Mouse (Mus musculus) heart, embryonic 10.5 days (tissue): ENCODE measurements around the gene Mgrn1. TPM values are rescaled to one million over a fixed set of nuclear protein-coding genes. Genes with fewer than 3 reads are reported as not detected.

Experiments
- DNase-seq: peaks from one replicate; pipeline ENCODE4 v3.0.0-alpha.2; 2017; ENCODE audit warnings: low spot score
- H3K27ac ChIP-seq: fragments of 300-500 bp; sonication (generic); 2 replicates; pipeline ENCODE4 v1.5.1; 2016; ENCODE audit warnings: mild to moderate bottlenecking
- H3K27me3 ChIP-seq: fragments of 300-500 bp; sonication (generic); 2 replicates; pipeline ENCODE4 v1.6.1; 2016; ENCODE audit warnings: mild to moderate bottlenecking; ENCODE audit not compliant: poor library complexity, insufficient read depth, severe bottlenecking
- H3K36me3 ChIP-seq: fragments of 300-500 bp; sonication (generic); 2 replicates; pipeline ENCODE4 v1.6.1; 2016; ENCODE audit warnings: mild to moderate bottlenecking, moderate library complexity
- H3K4me1 ChIP-seq: fragments of 300-500 bp; sonication (generic); 2 replicates; pipeline ENCODE4 v1.6.1; 2016; ENCODE audit warnings: mild to moderate bottlenecking
- H3K4me3 ChIP-seq: fragments of 300-500 bp; sonication (generic); 2 replicates; pipeline ENCODE4 v1.5.1; 2016; ENCODE audit warnings: mild to moderate bottlenecking, moderate library complexity
- H3K9me3 ChIP-seq: fragments of 300-500 bp; sonication (generic); 2 replicates; pipeline ENCODE4 v1.6.1; 2016; ENCODE audit warnings: mild to moderate bottlenecking, moderate library complexity
- WGBS: fragments of 180-500 bp; shearing (Covaris S2); methylation state at CpG from one replicate; pipeline ENCODE4 v1.1.7; 2016; 5-methylcytosine and 5-hydroxymethylcytosine counted together
- polyA plus RNA-seq: library from polyadenylated mRNA; unstranded; fragments of >200 nt; fragmentation: Nextera tagmentation; extraction: Ambion mirVana; gene quantifications from 2 replicates; pipeline ENCODE4 v1.2.1, GENCODE M21; 2016

Mgrn1 gene
- polyA plus RNA-seq, 1 experiment from 2014 or later = 96.2 TPM

DNA sequence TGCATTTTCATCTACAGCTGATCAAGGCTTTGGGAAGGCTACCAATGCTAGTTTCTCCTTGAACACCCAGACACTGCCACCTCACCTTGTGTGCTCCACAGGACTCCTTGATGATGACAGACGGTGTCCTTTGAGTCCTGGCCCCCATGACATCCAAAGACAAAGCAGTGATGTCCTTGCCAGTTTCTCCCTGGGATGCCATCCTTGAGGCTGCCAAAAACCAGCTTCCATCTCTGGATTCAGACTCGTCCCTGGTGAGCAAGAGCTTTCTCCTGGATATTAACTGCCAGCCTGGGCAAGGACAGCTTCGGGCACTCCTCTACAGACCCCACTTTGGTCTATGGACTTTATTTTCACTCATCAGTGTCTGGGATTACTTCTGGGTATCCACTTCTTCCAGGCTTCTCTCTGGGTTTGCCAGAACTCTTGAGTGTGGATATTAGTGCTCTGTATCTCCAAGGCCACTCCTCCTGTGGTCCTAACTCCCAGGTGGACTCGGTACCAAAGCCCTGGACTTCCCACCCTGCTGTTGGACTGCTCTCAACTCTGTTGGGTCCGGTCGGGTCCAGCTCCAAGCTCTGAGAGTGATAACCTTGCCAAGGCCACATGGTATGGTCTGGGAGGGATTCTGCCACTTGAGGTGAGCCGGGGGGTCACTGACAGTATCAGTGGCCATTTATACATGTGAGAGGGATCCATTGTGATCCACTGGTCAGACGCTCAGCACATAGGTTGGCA lies 79.5 kb downstream of the Mgrn1 start:
- Histone ChIP-seq H3K36me3 (no peaks in the 10 kb centered on the region; the same call in 1 of the 2 replicates), H3K9me3 (no peaks in the 10 kb centered on the region), H3K27me3 (no peaks in the 10 kb centered on the region), H3K4me1 (peaks cover 23% of the 10 kb centered on the region), H3K4me3 (0 out of 2 replicates have a peak overlapping the region, but pooled peaks have one; percentile 96), H3K27ac (no peak overlapping the region)
- DNase-seq = no peak
- 88% methylated on average over 8 of the region's 8 CpGs for WGBS

- Histone ChIP-seq H3K27me3 (no peaks in the 10 kb centered on the region), H3K27ac (no peak overlapping the region), H3K9me3 (no peaks in the 10 kb centered on the region), H3K36me3 (no peaks in the 10 kb centered on the region; the same call in 1 of the 2 replicates), H3K4me3 (no peak overlapping the region), H3K4me1 (peaks cover 8% of the 10 kb centered on the region; the same call in 1 of the 2 replicates)
- no peak for DNase-seq
- 75% methylated on average over 3 of the region's 3 CpGs for WGBS
Measured at GRCm38 (mm10) chr16:4968426-4968825, 82.4 kb downstream of the Mgrn1 start.

- no peak for DNase-seq
- H3K9me3 ChIP-seq = no peaks in the 10 kb centered on the region
- no peak overlapping the region for H3K27ac ChIP-seq
- peaks cover 4% of the 10 kb centered on the region; the same call in 1 of the 2 replicates for H3K4me1 ChIP-seq
- no peaks in the 10 kb centered on the region for H3K27me3 ChIP-seq
- no peak overlapping the region for H3K4me3 ChIP-seq
- 78% methylated on average over 5 of the region's 5 CpGs for WGBS
- H3K36me3 ChIP-seq = no peaks in the 10 kb centered on the region; the same call in 1 of the 2 replicates
Measured at GRCm38 (mm10) chr16:4969055-4969843, 83.2 kb downstream of the Mgrn1 start.

- H3K4me1 ChIP-seq = no peaks in the 10 kb centered on the region
- H3K27ac ChIP-seq = no peak overlapping the region
- no peaks in the 10 kb centered on the region; the same call in 1 of the 2 replicates for H3K36me3 ChIP-seq
- H3K4me3 ChIP-seq = no peak overlapping the region
- H3K27me3 ChIP-seq = no peaks in the 10 kb centered on the region
- H3K9me3 ChIP-seq = no peaks in the 10 kb centered on the region
- WGBS = 54% methylated on average over 4 of the region's 4 CpGs
- no peak for DNase-seq
Measured at GRCm38 (mm10) chr16:4971626-4972025, 85.6 kb downstream of the Mgrn1 start.

DNA sequence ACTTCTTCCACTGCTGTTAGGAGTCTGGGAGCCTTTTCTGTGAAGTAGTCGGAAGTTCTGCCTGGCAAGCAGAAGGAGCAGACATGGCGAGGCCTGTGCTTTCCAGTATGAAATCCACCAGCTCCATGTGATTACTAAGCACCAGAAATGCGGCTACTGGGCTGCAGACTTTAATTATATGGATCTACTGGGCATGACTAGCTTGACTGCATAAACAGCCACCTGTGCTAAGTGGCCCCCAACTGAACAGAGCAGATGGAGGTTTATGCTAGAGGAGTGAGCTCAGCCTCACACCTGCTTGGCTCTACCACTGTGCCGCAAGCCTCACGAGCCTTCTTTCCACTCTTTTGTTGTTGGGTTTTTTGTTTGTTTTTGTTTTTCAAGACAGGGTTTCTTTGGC lies 88.5 kb downstream of the Mgrn1 start:
- Histone ChIP-seq H3K9me3 (no peaks in the 10 kb centered on the region), H3K4me3 (no peak overlapping the region), H3K27me3 (no peaks in the 10 kb centered on the region), H3K36me3 (no peaks in the 10 kb centered on the region), H3K4me1 (peaks cover 13% of the 10 kb centered on the region), H3K27ac (no peak overlapping the region)
- no peak for DNase-seq
- 81% methylated on average over 5 of the region's 5 CpGs for WGBS

- no peak for DNase-seq
- no peak overlapping the region for H3K27ac ChIP-seq
- no peaks in the 10 kb centered on the region for H3K36me3 ChIP-seq
- peaks cover 13% of the 10 kb centered on the region for H3K4me1 ChIP-seq
- H3K9me3 ChIP-seq = no peaks in the 10 kb centered on the region
- 70% methylated on average over 2 of the region's 2 CpGs for WGBS
- no peak overlapping the region for H3K4me3 ChIP-seq
- no peaks in the 10 kb centered on the region for H3K27me3 ChIP-seq
Measured at GRCm38 (mm10) chr16:4976180-4976579, 90.1 kb downstream of the Mgrn1 start.

DNA sequence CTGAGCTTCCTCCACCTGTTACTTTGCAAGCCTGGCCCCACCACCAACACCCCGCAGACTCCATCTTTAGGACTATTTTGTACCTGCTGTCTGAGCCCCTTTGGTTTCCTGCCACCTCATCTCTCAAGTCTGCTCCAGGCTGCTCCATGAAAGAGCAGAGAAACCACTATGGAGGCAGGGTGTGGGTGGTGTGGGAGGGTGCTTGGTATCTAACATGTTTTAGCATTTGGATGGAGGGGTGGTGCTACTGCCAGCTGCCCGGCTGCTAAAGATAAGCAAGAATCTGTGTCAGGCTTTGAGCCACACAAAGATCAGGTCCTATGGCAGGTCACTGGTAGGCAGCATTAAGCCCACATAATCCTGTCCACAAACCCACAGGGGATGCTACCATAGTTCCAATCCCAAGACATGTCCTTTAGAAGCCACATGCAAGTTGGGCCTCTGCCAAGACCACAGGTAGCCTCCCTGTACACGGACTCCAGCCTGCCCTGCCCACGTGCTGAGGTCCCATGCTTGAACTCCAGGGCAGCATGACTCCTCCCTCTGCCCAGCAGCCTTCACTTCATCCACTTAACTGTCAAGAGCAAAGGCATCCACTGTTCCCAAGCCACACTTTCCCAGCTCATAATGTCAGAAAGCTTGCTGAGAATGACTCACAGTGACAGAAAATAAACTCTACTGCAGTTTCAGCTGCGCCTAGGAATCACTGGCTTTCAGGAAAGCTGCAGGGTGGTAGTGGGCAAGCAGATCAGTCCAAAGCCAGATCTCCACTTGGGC lies 92.4 kb downstream of the Mgrn1 start:
- H3K4me3 ChIP-seq = no peak overlapping the region
- 47% methylated on average over 5 of the region's 5 CpGs for WGBS
- peak overlapping the region; percentile 23 for H3K27ac ChIP-seq
- H3K4me1 ChIP-seq = peaks cover 13% of the 10 kb centered on the region
- H3K36me3 ChIP-seq = no peaks in the 10 kb centered on the region
- no peaks in the 10 kb centered on the region for H3K9me3 ChIP-seq
- H3K27me3 ChIP-seq = no peaks in the 10 kb centered on the region
- no peak for DNase-seq

DNA sequence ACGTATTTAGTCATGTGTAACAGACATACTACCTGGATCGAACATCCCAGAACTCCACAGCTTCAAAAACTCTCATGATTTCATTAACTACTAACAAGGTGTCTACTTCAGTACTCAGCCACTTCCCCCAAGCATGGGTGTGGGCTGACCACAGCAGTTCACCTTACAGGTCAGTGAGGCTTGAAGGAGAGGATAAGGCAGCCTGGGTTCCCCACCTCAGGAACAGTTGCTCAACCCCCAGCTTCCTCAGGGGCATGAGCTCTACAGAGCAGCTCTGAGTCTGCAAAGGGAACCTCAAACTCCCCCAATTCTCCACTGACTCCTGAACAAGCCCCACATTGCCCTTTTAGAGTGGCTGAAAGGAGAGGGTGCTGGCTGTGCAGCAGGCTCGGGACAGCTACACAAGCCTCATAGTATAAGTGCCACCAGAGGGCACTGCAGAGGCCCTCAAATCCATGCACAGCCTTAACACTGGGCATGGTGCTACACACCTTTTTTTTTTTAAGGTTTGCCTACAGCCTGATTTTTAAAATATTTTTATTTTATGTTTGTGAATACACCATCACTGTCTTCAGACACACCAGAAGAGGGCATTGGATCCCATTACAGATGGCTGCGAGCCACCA lies 93.8 kb downstream of the Mgrn1 start:
- Histone ChIP-seq H3K36me3 (no peaks in the 10 kb centered on the region), H3K9me3 (no peaks in the 10 kb centered on the region), H3K27ac (no peak overlapping the region), H3K27me3 (no peaks in the 10 kb centered on the region), H3K4me1 (peaks cover 13% of the 10 kb centered on the region), H3K4me3 (no peak overlapping the region)
- no peak for DNase-seq
- 73% methylated on average over 4 of the region's 4 CpGs for WGBS

DNA sequence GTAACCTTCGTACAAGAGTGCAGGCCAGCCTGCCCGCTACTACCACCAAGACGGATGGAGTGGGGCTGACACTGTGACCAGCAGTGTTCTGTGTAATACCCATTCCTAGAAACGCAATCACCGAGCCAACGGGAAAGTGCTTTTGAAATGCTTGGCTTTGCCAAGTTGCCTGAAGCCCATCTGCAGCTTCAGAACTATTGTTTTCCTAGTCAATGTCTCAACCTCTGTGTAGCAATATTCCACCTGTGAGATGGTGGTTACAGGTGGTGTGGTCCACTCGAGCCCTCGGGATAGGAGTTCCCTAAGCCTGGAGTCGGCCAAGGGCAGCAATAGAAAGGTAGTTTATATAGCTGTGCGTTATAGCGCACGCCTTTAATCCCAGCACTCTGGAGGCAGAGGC lies 98.7 kb downstream of the Mgrn1 start:
- WGBS = 90% methylated on average over 12 of the region's 12 CpGs
- no peaks in the 10 kb centered on the region for H3K4me1 ChIP-seq
- H3K4me3 ChIP-seq = no peak overlapping the region
- DNase-seq = no peak
- no peaks in the 10 kb centered on the region for H3K9me3 ChIP-seq
- no peaks in the 10 kb centered on the region for H3K36me3 ChIP-seq
- no peaks in the 10 kb centered on the region for H3K27me3 ChIP-seq
- no peak overlapping the region for H3K27ac ChIP-seq

Other genes starting within 250 kb of the Mgrn1 start
- gene Vasn, start 246.3 kb upstream of the Mgrn1 start, polyA plus RNA-seq = 13.7 and 16.9 TPM in 2 replicates
- gene Dnaja3, start 246.3 kb upstream of the Mgrn1 start, polyA plus RNA-seq = 78.3 and 85.5 TPM in 2 replicates
- gene Coro7, start 206.5 kb upstream of the Mgrn1 start, polyA plus RNA-seq = 22.7 and 23.9 TPM in 2 replicates
- 63.3 and 97.6 TPM in 2 replicates for gene Nmral1, start 166.9 kb upstream of the Mgrn1 start, polyA plus RNA-seq
- 101 and 104 TPM in 2 replicates for gene Hmox2, start 159.9 kb upstream of the Mgrn1 start, polyA plus RNA-seq
- 121 and 152 TPM in 2 replicates for gene Cdip1, start 96.0 kb upstream of the Mgrn1 start, polyA plus RNA-seq
- 0.44 and 0.59 TPM in 2 replicates for gene 4930562C15Rik, start 50.8 kb upstream of the Mgrn1 start, polyA plus RNA-seq
- 29.8 and 31.4 TPM in 2 replicates for gene Ubald1, start 5.9 kb upstream of the Mgrn1 start, polyA plus RNA-seq
- gene Nudt16l1, start 52.5 kb downstream of the Mgrn1 start, polyA plus RNA-seq = 111 and 125 TPM in 2 replicates
- 38.5 and 44.4 TPM in 2 replicates for gene Anks3, start 78.0 kb downstream of the Mgrn1 start, polyA plus RNA-seq
- gene Sept12, start 111.6 kb downstream of the Mgrn1 start, polyA plus RNA-seq = not detected in 2 replicates
- 3.0 and 4.2 TPM in 2 replicates for gene Smim22, start 121.0 kb downstream of the Mgrn1 start, polyA plus RNA-seq
- 55.5 and 57.4 TPM in 2 replicates for gene Rogdi, start 127.3 kb downstream of the Mgrn1 start, polyA plus RNA-seq
- gene Glyr1, start 163.6 kb downstream of the Mgrn1 start, polyA plus RNA-seq = 129 and 130 TPM in 2 replicates
- gene Ubn1, start 163.8 kb downstream of the Mgrn1 start, polyA plus RNA-seq = 13.3 and 15.7 TPM in 2 replicates
- gene Ppl, start 246.2 kb downstream of the Mgrn1 start, polyA plus RNA-seq = 2.0 and 2.7 TPM in 2 replicates